Comparison of ENCODE assay signal across 14 mouse cellular contexts in the genomic region with DNA sequence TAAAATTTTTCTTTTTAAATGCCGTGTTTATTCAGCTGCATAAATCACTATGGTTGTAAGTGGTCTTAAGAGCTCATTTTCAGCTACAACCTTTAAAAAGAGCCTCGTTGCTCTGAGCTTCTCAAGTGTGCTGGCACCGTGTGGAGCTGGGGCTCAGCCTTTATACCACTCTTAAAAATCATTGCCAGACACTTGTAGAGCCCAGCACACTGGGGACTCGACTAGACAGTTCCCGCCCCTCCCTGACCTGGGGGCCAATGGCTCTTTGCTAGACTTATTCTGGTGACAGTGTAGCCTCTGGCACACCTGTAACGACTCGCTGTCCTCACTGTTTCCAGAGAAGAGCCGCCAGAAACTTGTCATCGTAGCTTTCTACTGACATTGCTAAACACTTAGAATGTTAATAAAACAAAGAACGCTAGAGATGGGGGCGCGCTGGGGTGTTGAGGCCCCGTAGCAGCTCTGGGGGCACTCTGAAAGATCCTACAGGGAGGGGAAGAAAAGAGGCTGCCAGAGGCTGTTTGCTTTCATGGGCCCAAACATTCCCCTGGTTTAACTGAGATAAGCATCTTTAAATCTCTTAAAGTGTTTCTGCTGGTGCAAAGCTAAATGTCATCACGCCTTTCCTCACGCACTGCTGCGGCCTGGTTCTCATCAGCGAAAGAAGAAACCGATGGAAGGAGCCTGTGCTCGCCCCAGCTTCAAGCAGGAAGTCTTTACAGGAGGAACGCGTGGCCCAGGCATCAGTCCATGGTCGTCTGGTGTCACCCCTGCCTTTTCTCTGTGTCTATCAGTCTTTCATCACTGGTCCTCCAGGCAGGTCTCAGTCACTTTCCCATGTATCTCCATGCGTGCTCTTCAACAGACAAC.
DNase-seq lines count a peak whose midpoint lies in the region; ATAC-seq and TF ChIP-seq lines count a peak whose summit lies in the region.
"Had no signal": no experiment of that assay in that cellular context is flagged by ENCODE, and none has a peak within 500 bp of the region (broad histone marks: within the 10 kb centered on the region; RNA-seq: fewer than 3 reads in every experiment).

No protein-coding gene starts in this region.

- no peak for TF ChIP-seq EP300 in lung, postnatal 0 days (IDR thresholded peaks at IDR 0.05)
- no peak for TF ChIP-seq EP300 in stomach, postnatal 0 days (optimal IDR thresholded peaks at IDR 0.05)

- H3K27ac ChIP-seq in heart, embryonic 14.5 days (replicated peaks in 1 of 2; ENCODE audit: control insufficient read depth in 1 of 2, insufficient read depth in 1 of 2, low read depth in 2 of 2, low read length in 2 of 2): no peak overlapping the region
- no peak overlapping the region for H3K27ac ChIP-seq in lung, postnatal 0 days (ENCODE audit: low read length)
- H3K27ac ChIP-seq in intestine, embryonic 15.5 days: 0 out of 2 replicates have a peak overlapping the region, but pooled peaks have one; percentile 19
- no peak overlapping the region for H3K27ac ChIP-seq in stomach, postnatal 0 days (replicated peaks)
- no peak overlapping the region for H3K27ac ChIP-seq in hindbrain, embryonic 14.5 days
- no peak overlapping the region for H3K27ac ChIP-seq in gastrocnemius, adult 2 months
- H3K27ac ChIP-seq: hindbrain, embryonic 12.5 days; macrophage had no signal

- TF ChIP-seq CTCF in lung, postnatal 0 days (IDR thresholded peaks at IDR 0.05): no peak
- TF ChIP-seq CTCF in stomach, postnatal 0 days (IDR thresholded peaks at IDR 0.05; ENCODE audit: low read depth): no peak
- TF ChIP-seq CTCF in gastrocnemius, adult 2 months (IDR thresholded peaks at IDR 0.05): no peak

- H3K4me2 ChIP-seq in heart, embryonic 14.5 days (ENCODE audit: low read length): peak overlapping the region; percentile 39
- peak overlapping the region; percentile 27; the same call in 1 of the 2 replicates for H3K4me2 ChIP-seq in lung, postnatal 0 days (replicated peaks; ENCODE audit: low read depth, low read length)
- peak overlapping the region; percentile 35 for H3K4me2 ChIP-seq in intestine, embryonic 15.5 days (replicated peaks)
- 0 out of 2 replicates have a peak overlapping the region, but pooled peaks have one; percentile 14 for H3K4me2 ChIP-seq in stomach, postnatal 0 days (replicated peaks; ENCODE audit: low read depth)
- H3K4me2 ChIP-seq in hindbrain, embryonic 14.5 days (replicated peaks): no peak overlapping the region
- H3K4me2 ChIP-seq: hindbrain, embryonic 12.5 days had no signal

- ATAC-seq in heart, embryonic 14.5 days (ENCODE audit: insufficient number of reproducible peaks, insufficient read depth, low FRiP score, low read depth): no peak
- ATAC-seq in lung, postnatal 0 days: peak; percentile 33; the same call in 1 of the 2 replicates
- ATAC-seq in intestine, embryonic 15.5 days: peak; percentile 55
- no peak; the same call in 1 of the 2 replicates for ATAC-seq in stomach, postnatal 0 days (ENCODE audit: low FRiP score, low TSS enrichment)
- ATAC-seq in hindbrain, embryonic 14.5 days (ENCODE audit: low FRiP score): no peak
- ATAC-seq: activated CD4-positive, CD25-positive, alpha-beta regulatory T cell, adult 4 months had no signal

- H3K27me3 ChIP-seq in heart, embryonic 14.5 days (ENCODE audit: control insufficient read depth, insufficient read depth, low read length): peaks cover 29% of the 10 kb centered on the region; the same call in 1 of the 2 replicates
- no peaks in the 10 kb centered on the region for H3K27me3 ChIP-seq in lung, postnatal 0 days (replicated peaks; ENCODE audit: insufficient read depth, low read length)
- no peaks in the 10 kb centered on the region for H3K27me3 ChIP-seq in intestine, embryonic 15.5 days (replicated peaks)
- no peaks in the 10 kb centered on the region for H3K27me3 ChIP-seq in stomach, postnatal 0 days (ENCODE audit: control insufficient read depth, insufficient read depth, low read length)
- no peaks in the 10 kb centered on the region for H3K27me3 ChIP-seq in hindbrain, embryonic 14.5 days (ENCODE audit: control insufficient read depth, insufficient read depth, low read length)
- H3K27me3 ChIP-seq: hindbrain, embryonic 12.5 days had no signal

- H3K4me3 ChIP-seq in heart, embryonic 14.5 days (ENCODE audit: control insufficient read depth in 1 of 2, insufficient read depth in 1 of 2, low read depth in 1 of 2, low read length in 2 of 2): no peak overlapping the region
- no peak overlapping the region for H3K4me3 ChIP-seq in lung, postnatal 0 days (ENCODE audit: low read depth, low read length)
- no peak overlapping the region for H3K4me3 ChIP-seq in intestine, embryonic 15.5 days (replicated peaks)
- no peak overlapping the region for H3K4me3 ChIP-seq in stomach, postnatal 0 days (ENCODE audit: low read depth, low read length)
- no peak overlapping the region for H3K4me3 ChIP-seq in hindbrain, embryonic 14.5 days (replicated peaks; ENCODE audit: low read length)
- no peak overlapping the region for H3K4me3 ChIP-seq in gastrocnemius, adult 2 months
- H3K4me3 ChIP-seq: hindbrain, embryonic 12.5 days had no signal

- no peaks in the 10 kb centered on the region for H3K36me3 ChIP-seq in heart, embryonic 14.5 days (ENCODE audit: control insufficient read depth, insufficient read depth, low read length)
- H3K36me3 ChIP-seq in lung, postnatal 0 days (ENCODE audit: insufficient read depth, low read length): no peaks in the 10 kb centered on the region
- no peaks in the 10 kb centered on the region for H3K36me3 ChIP-seq in intestine, embryonic 15.5 days
- H3K36me3 ChIP-seq in stomach, postnatal 0 days (ENCODE audit: control insufficient read depth, insufficient read depth, low read length): no peaks in the 10 kb centered on the region
- no peaks in the 10 kb centered on the region for H3K36me3 ChIP-seq in hindbrain, embryonic 14.5 days (replicated peaks; ENCODE audit: control insufficient read depth, insufficient read depth)
- H3K36me3 ChIP-seq: hindbrain, embryonic 12.5 days had no signal

- H3K9ac ChIP-seq in heart, embryonic 14.5 days (ENCODE audit: low read length): no peak overlapping the region
- H3K9ac ChIP-seq in lung, postnatal 0 days (replicated peaks; ENCODE audit: low read depth): no peak overlapping the region
- no peak overlapping the region for H3K9ac ChIP-seq in intestine, embryonic 15.5 days
- no peak overlapping the region for H3K9ac ChIP-seq in stomach, postnatal 0 days (ENCODE audit: low read length)
- H3K9ac ChIP-seq in hindbrain, embryonic 14.5 days: no peak overlapping the region
- H3K9ac ChIP-seq: hindbrain, embryonic 12.5 days had no signal

- WGBS in heart, embryonic 14.5 days: 17% methylated on average over 23 of the region's 23 CpGs
- 14% methylated on average over 22 of the region's 23 CpGs for WGBS in lung, postnatal 0 days
- 15% methylated on average over 23 of the region's 23 CpGs for WGBS in intestine, embryonic 15.5 days
- 13% methylated on average over 23 of the region's 23 CpGs for WGBS in stomach, postnatal 0 days
- 77% methylated on average over 23 of the region's 23 CpGs for WGBS in hindbrain, embryonic 14.5 days

- H3K9me3 ChIP-seq in heart, embryonic 14.5 days (ENCODE audit: control insufficient read depth, low read length): no peaks in the 10 kb centered on the region
- H3K9me3 ChIP-seq in lung, postnatal 0 days (ENCODE audit: low read length): no peaks in the 10 kb centered on the region
- H3K9me3 ChIP-seq in intestine, embryonic 15.5 days: no peaks in the 10 kb centered on the region
- no peaks in the 10 kb centered on the region for H3K9me3 ChIP-seq in stomach, postnatal 0 days (ENCODE audit: control insufficient read depth, low read length)
- H3K9me3 ChIP-seq in hindbrain, embryonic 14.5 days (ENCODE audit: control insufficient read depth, low read length): no peaks in the 10 kb centered on the region
- H3K9me3 ChIP-seq: hindbrain, embryonic 12.5 days had no signal

- intact Hi-C loops in heart, postnatal 25 days (cut with DNase I): no loop called here
- intact Hi-C loops in gastrocnemius, adult 2 months (cut with DNase I): no loop called here

- peaks cover 14% of the 10 kb centered on the region in 2 experiments for H3K4me1 ChIP-seq in heart, embryonic 14.5 days (ENCODE audit: control insufficient read depth in 2 of 2, insufficient read depth in 2 of 2, low read length in 2 of 2)
- H3K4me1 ChIP-seq in lung, postnatal 0 days (ENCODE audit: insufficient read depth, low read depth, low read length): no peaks in the 10 kb centered on the region
- peaks cover 17% of the 10 kb centered on the region for H3K4me1 ChIP-seq in intestine, embryonic 15.5 days (replicated peaks)
- H3K4me1 ChIP-seq in stomach, postnatal 0 days (replicated peaks; ENCODE audit: control insufficient read depth, insufficient read depth): no peaks in the 10 kb centered on the region
- no peaks in the 10 kb centered on the region for H3K4me1 ChIP-seq in hindbrain, embryonic 14.5 days (replicated peaks; ENCODE audit: control insufficient read depth, insufficient read depth, low read length)

- no peak for DNase-seq in heart, postnatal 25 days (ENCODE audit: low spot score)
- peak; percentile 7 for DNase-seq in lung, postnatal 0 days (ENCODE audit: low spot score)
- no peak for DNase-seq in lung, adult 18-20 months
- no peak for DNase-seq in stomach, postnatal 0 days (ENCODE audit: low spot score)
- no peak for DNase-seq in hindbrain, embryonic 14.5 days (ENCODE audit: low spot score)
- DNase-seq in gastrocnemius, adult 2 months: no peak
- DNase-seq: cerebellum, adult 8-10 months; left cerebral cortex, postnatal 4 days; right cerebral cortex, postnatal 25 days had no signal

Comparison
In these comparisons a context has a peak if more than half of its experiments do, and no peak if none do; other contexts are left out.
1. ATAC-seq: peak in lung, postnatal 0 days (single experiment) and intestine, embryonic 15.5 days (single experiment); none in heart, embryonic 14.5 days (single experiment), stomach, postnatal 0 days (single experiment) and hindbrain, embryonic 14.5 days (single experiment).